Mouse (Mus musculus) olfactory bulb, adult 2 months (tissue): Measurements from ENCODE around the gene Elmsan1.

Source experiments
- CTCF ChIP-seq: fragments of 200-500 bp; IDR thresholded peaks from 2 replicates; pipeline ENCODE4 v1.5.1; 2012; ENCODE audit warnings: low read depth, mild to moderate bottlenecking, low read length, moderate library complexity; ENCODE audit not compliant: insufficient read depth
- POLR2A ChIP-seq: fragments of 200-500 bp; IDR thresholded peaks from 2 replicates; pipeline ENCODE4 v1.6.1; 2012; ENCODE audit warnings: mild to moderate bottlenecking, low read depth, low read length, moderate library complexity; ENCODE audit not compliant: insufficient read depth

DNA sequence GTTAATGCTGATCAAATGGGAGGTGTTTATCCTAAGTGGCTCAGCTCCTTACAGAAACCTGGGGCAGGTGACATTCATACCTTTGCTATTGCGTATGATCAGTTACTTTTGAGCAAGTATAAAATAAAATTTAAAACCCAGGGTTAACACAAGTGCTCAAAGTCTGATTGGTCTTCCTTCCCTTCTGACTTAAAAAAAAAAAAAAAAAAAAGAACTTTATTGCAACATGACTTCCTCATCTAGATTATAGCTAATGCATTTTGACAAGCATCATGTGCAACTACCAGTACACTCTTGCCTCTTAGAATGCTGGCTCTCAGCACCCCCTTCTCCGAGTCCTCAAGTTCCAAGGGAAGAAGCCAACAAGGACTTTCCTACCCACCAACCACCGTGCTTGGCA, 46.5 kb downstream of the Elmsan1 start:
- TF ChIP-seq CTCF (no peak), POLR2A (no peak)
